Mouse (Mus musculus): ENCODE results near the gene Gm2564. TPM values are rescaled to one million over a fixed set of nuclear protein-coding genes. Genes with fewer than 3 reads are reported as not detected.

The Gm2564 gene
- not detected for polyA plus RNA-seq (2014; fragmentation: Illumina TruSeq; extraction: RNeasy Lipid Tissue Mini Kit (QIAGEN cat#74804))

DNA sequence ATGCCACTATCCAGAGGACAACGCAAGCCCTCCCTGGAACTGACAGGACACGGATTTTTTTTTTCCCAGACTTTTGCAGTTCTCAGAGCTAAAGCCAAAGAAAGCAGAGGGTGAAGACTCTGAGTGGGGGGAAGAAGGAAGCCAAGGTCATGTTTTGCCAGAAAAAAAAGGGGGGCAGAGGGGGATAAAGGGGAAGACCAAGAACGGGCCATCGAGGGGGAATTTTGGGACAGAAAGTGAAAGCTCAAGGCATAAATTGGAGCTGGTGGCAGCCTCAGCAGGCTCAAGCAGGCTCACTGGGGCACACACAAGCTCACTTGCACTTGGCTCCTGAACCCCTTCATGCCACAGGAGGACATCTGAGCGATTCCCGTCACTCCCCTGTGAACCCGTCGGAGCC is at the start of gene Gm2564:
TSS of gene Gm2564 (plus strand) at position 301 of the 400 bp plus-strand sequence.

DNA sequence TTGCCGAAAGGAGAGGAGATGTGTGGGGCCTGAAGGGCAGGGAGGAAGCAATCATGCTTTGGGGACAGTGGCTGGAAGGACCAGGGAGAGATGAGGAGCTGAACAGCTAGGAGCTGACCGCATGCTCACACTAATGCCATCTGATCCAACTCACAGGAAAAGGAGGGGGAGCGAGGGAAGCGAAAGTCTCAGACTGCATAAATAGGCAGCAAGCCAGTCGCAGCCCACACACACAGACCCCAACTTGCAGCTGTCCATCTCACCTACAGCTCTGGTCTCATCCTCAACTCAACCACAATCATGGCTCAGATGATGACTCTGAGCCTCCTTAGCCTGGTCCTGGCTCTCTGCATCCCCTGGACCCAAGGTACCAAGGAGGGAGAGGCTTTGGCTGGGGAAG is 17.6 kb upstream of the Gm2564 start, which contains the start of gene Gm10591:
TSS of gene Gm10591 (plus strand) at position 301 of the 400 bp plus-strand sequence.

GRCm38 (mm10) chr4:42654951-42655350 is 25.4 kb downstream of the Gm2564 start, which contains the start of gene Ccl27b:
Gene Ccl27b (plus strand): TSS chr4:42655251.

GRCm38 (mm10) chr4:42661793-42662192 is 32.3 kb downstream of the Gm2564 start, which contains the start of gene Il11ra2:
Gene Il11ra2 (minus strand): TSS chr4:42661893.

Other genes with a start within 250 kb of the Gm2564 start
- not detected for gene Gm21586, start 190.3 kb upstream of the Gm2564 start, polyA plus RNA-seq (2014; fragmentation: Illumina TruSeq; extraction: RNeasy Lipid Tissue Mini Kit (QIAGEN cat#74804))
- 0.20 TPM for gene Gm2163, start 163.0 kb upstream of the Gm2564 start, polyA plus RNA-seq (2014; fragmentation: Illumina TruSeq; extraction: RNeasy Lipid Tissue Mini Kit (QIAGEN cat#74804))
- not detected for gene Fam205a2, start 101.5 kb upstream of the Gm2564 start, polyA plus RNA-seq (2014; fragmentation: Illumina TruSeq; extraction: RNeasy Lipid Tissue Mini Kit (QIAGEN cat#74804))
- 6.1 TPM for gene Gm10591, start 17.5 kb upstream of the Gm2564 start, polyA plus RNA-seq (2014; fragmentation: Illumina TruSeq; extraction: RNeasy Lipid Tissue Mini Kit (QIAGEN cat#74804))
- gene Ccl27b, start 25.5 kb downstream of the Gm2564 start, polyA plus RNA-seq (2014; fragmentation: Illumina TruSeq; extraction: RNeasy Lipid Tissue Mini Kit (QIAGEN cat#74804)) = not detected
- not detected for gene Il11ra2, start 32.2 kb downstream of the Gm2564 start, polyA plus RNA-seq (2014; fragmentation: Illumina TruSeq; extraction: RNeasy Lipid Tissue Mini Kit (QIAGEN cat#74804))
- gene 4930578G10Rik, start 105.8 kb downstream of the Gm2564 start, polyA plus RNA-seq (2014; fragmentation: Illumina TruSeq; extraction: RNeasy Lipid Tissue Mini Kit (QIAGEN cat#74804)) = not detected
- gene Ccl19, start 126.9 kb downstream of the Gm2564 start, polyA plus RNA-seq (2014; fragmentation: Illumina TruSeq; extraction: RNeasy Lipid Tissue Mini Kit (QIAGEN cat#74804)) = not detected
- not detected for gene Ccl21a, start 144.3 kb downstream of the Gm2564 start, polyA plus RNA-seq (2014; fragmentation: Illumina TruSeq; extraction: RNeasy Lipid Tissue Mini Kit (QIAGEN cat#74804))
- not detected for gene Fam205a1, start 224.2 kb downstream of the Gm2564 start, polyA plus RNA-seq (2014; fragmentation: Illumina TruSeq; extraction: RNeasy Lipid Tissue Mini Kit (QIAGEN cat#74804))
- gene Gm12394, start 227.1 kb downstream of the Gm2564 start, polyA plus RNA-seq (2014; fragmentation: Illumina TruSeq; extraction: RNeasy Lipid Tissue Mini Kit (QIAGEN cat#74804)) = not detected
- not detected for gene Fam205c, start 244.5 kb downstream of the Gm2564 start, polyA plus RNA-seq (2014; fragmentation: Illumina TruSeq; extraction: RNeasy Lipid Tissue Mini Kit (QIAGEN cat#74804))